Mouse (Mus musculus): ENCODE results near the gene Sulf2. TPM values are rescaled to one million over a fixed set of nuclear protein-coding genes. Genes with fewer than 3 reads are reported as not detected.

The Sulf2 gene
- total RNA-seq, 2 experiments from 2014 or later = 98.6 to 111 TPM

DNA sequence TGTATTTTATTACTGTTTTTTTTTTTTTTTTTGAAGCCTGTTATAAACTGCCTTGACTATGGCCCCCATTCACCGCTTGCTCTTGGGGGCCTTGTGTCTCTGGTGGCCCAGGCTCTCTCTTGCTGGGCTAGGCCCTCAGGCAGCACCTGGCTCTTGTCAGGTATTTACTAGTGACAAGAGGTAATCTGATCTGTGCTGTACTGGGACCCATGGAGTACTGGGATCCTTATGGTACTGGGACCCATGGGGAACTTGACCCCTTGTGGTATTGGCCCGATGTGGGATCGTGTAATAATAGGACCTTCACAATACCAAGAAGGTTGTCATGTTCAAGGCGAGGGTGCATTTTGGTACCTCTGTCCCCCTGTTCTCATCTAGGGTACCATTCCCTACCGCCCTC lies 4.9 kb downstream of the Sulf2 start:
- no peak for DNase-seq (ENCODE audit: low spot score in 2 of 2)

DNA sequence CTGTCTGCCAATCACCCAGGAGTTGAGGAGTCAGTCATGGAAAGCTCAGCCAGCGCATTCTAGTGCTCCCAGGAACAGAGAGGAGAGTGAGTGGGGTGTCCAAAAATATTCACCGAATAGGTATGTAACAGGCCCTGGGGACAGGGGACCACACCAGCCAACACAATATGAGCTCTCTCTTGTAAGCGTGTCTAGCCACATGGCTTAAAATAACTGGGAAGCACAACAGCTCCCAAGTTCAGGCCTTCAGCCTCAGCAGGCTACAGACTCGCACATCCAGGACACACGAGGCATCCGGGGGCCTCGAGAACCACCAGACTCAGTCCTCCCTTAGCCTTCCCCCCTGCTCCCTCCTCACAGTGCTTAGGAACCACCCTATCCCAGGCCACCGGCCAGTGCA lies 6.0 kb downstream of the Sulf2 start:
- DNase-seq (ENCODE audit: low spot score in 2 of 2) = no peak

DNA sequence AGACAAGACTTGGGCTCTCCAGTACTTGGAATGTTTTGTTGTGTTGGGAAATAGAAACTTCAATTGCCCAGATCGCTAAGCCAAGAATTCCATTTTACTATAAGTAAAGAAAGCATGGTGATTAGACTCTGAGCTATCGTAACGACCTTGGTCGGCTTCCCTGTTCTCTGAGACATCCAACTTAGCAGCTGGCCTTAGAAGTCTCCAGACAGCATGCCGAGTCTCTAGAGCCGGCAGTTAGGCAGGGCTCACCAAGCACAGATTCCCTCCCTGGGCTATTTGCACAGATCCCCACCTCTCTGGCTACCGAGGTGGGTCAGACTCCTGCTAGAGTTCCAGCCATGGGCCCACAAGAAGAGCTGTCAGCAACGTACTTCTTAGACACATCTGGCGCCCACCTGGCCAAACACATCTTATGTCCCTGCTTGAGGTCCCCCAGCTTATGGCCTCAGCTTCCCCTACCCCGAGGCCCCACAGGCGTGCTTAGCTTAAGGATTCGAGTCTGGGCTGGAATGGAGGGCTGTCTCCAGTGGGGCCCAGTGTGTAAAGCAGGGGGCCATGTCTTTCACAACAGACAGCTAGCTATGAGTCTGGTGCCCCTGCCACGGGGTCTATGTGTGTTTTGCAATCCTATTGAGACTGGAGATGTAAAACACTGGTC lies 6.7 kb downstream of the Sulf2 start:
- no peak for DNase-seq (ENCODE audit: low spot score in 2 of 2)

DNA sequence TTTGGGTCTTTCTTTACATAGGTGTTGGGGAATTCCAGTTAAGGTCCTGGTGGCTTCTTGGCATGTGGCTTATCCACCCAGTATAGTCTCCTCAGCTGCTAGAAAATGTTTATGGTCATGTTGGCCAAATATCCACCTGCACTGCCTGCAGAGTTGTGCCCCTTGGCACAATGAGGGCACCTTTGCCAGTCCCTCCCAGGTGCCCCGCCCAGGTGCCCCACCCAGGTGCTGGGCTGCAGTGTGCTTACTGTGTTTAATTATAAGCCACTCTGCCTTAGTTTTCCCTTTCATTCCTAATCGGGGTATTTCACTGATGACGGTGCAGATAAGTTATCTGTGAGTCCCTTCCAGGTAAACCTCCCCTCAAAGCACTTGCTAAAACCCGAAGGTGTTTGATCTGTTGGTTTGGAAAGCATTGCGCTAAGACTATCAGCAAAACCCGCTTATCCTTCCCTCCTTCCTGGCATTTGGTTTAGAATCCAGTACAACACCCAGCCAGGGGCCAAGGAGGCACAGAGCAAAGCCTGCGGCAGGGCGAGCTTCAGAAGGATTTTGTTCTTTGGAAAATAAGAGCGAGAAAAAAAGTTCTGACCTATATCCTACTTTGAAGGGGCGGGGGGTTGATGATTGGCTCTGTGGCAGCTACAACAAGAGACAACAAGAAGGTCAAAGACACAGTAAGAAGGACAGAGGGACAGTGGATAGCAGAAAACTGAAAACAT lies 7.4 kb downstream of the Sulf2 start:
- DNase-seq (ENCODE audit: low spot score in 2 of 2) = no peak

DNA sequence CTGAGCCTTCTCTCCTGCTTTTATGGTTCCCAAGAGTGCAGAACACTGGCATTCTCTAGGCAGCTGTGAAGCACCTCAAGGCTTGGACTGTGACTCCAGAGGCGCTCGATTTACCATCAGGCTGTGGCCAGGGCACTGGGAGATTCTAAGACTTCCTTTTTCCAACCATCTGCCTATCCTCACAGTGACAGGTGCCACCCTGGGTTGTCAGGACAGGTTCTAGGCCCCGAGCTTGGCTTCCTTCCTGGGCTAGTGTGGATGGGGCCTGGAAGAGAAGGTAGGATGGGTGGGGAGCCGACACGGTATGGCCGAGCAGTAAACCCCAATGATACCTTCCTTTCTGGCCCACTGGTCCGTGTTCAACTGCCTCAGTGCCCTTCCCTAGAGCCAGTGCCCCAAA lies 9.0 kb downstream of the Sulf2 start:
- no peak for DNase-seq (ENCODE audit: low spot score in 2 of 2)

DNA sequence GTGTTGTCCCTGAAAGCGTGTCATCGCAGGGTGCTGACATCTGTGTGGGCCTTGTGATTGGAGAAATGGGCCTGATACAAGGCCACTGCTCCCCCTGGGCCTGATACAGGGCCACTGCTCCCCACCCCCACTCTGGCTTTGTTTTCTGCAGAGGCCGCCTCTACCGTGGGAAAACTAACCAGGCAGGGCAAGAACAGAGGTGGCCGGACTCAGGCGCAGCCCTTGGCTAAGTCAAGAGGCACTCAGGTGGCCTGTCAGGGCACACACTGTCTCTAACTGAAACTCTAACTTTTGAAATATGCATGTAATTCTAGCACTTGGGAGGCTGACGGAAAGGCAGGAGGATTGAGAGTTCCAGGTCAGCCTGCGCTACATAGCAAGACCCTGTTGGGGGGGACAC lies 10.4 kb downstream of the Sulf2 start:
- DNase-seq (ENCODE audit: low spot score in 2 of 2) = no peak

DNA sequence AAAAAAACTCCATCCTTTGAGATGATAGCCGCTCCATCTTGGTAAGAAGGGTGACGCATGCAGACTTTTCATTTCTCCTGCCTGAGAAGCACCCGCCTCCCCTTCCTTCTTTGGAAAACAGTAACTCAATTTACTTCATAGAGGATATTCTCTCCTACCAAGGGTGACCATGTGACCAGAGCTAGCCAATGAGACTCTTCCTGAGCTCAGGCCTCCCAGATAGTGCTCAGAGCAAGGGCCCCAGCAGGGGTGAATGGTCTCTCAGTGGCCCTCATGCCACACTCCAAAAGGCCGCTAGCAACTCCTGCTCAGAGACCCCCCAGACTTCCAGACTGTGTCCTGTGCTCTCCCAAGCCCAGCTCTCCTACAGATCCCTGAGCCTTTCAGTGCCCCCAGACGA lies 11.6 kb downstream of the Sulf2 start:
- DNase-seq (ENCODE audit: low spot score in 2 of 2) = peak in 1 of 2 experiments; percentile 35

DNA sequence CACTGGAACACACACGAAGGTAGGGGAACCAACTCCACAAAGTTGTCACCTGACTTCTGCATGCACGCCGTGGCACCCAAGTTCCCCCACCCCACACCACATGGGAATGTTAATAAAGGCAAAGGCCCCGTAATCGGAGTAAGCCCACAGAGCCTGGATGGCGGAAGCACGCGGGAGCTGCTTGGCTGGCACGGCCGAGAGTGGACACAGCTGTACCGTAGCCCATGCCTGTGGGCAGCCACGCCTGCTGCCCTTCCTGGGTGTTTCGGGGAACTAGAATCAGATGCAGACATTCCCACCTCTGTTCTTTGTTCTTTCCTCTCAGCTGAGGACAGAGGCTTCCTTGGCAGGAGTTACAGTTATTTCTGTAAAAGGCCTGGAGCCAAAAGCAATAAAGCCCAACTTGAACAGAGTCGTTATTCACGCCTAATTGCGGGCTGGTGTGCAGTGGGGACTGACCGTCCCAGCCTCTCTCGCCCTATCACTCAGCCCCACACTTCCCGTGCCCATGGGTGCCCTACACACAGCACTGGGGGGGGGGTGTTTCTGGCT lies 12.8 kb downstream of the Sulf2 start:
- DNase-seq (ENCODE audit: low spot score in 2 of 2) = peak in 1 of 2 experiments; percentile 63

DNA sequence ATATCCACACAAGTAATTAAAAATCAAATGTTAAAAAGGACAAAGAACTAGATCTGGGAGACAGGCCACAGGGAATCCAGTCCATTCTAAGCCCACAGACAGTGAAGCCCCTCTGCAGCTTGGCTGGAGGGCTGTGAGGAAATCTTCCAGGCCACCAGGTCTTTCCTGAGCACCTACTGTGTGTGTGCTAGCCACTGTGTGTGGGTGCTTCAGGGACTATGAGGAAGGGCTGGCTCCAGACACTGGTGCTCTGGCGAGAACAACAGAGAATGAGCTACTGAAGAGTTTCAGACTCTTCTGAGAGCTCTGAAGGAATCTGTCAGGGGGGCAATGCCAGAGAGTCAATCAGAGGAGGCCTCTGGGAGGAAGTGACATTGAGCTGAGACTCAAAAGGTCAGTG lies 13.6 kb downstream of the Sulf2 start:
- no peak for DNase-seq (ENCODE audit: low spot score in 2 of 2)

DNA sequence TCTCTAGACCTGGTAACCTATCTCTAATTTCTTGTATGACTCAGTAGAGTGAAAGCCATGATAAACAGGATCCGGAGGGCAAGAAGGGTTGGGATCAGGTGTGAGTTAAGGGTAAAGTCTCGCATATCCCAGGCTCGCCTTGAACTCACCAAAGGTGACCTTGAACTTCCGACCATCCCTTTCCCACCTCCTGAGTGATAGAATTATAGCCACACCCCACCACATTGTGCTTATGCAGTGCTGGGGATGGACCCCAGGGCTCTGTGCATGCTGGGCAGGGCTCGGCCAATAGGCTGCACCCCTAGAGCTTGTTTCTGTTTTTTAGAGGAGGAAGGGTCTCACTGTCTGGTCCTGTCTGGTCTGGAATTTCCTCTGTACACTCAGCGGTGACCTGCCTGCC lies 14.4 kb downstream of the Sulf2 start:
- no peak for DNase-seq (ENCODE audit: low spot score in 2 of 2)

DNA sequence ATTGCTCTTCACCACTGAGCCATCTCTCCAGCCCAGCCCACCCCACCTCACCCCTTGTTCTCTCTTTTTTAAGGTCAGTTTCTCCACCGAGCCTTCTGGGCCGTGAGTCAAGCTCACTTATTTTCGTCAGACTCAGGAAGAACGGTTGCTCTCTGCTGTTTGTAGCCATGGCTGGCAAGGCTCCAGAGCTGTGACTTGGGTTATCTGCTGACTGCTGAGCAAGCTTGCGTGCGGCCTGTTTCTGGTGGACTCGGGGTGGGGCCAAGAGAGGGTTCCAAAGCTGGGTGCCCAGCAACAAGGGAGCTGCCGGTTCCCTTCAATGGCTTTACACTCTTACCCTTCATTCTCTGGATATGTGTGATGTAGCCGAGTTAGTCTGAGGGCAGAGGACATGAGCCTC lies 15.0 kb downstream of the Sulf2 start:
- peak in 1 of 2 experiments; percentile 51 for DNase-seq (ENCODE audit: low spot score in 2 of 2)

DNA sequence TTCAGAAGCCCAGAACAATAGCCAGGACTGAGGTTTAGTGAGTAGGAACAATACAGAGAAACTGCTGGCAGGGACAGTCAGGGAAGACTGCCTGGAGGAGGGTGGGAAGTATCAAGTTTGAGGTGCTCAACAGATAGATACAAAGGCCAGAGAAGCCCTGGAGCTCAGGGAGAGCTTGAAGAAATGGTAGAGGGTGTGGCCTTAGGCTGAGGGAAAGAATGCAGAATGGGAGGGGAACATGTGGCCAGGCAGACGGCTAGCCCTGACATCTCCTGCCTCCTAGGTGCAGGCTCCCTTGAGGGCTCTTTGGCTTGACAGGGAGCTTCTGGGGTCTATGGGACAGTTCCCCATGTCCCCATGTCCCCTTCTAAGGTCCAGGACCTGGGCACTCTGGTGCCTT lies 17.2 kb downstream of the Sulf2 start:
- no peak for DNase-seq (ENCODE audit: low spot score in 2 of 2)

DNA sequence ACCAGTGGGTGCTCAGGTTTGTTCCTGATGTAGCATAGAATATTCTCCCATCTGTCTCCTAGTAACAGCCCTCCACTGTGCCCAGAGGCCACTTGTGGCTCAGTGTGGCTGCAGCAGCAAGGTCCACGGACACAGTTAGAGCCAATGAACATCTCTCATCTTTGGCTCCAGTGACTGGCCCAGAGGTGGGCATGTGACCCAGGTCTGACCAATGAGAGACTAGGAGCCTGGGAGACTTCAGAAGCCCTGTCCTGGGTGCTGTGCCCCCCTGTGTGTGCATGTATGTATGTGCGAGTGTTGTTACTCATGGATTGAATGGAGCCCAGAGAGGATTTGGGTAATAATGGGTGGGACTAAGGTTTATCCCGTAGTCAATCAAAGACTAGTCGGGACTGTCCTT lies 18.0 kb downstream of the Sulf2 start:
- DNase-seq (ENCODE audit: low spot score in 2 of 2) = no peak

DNA sequence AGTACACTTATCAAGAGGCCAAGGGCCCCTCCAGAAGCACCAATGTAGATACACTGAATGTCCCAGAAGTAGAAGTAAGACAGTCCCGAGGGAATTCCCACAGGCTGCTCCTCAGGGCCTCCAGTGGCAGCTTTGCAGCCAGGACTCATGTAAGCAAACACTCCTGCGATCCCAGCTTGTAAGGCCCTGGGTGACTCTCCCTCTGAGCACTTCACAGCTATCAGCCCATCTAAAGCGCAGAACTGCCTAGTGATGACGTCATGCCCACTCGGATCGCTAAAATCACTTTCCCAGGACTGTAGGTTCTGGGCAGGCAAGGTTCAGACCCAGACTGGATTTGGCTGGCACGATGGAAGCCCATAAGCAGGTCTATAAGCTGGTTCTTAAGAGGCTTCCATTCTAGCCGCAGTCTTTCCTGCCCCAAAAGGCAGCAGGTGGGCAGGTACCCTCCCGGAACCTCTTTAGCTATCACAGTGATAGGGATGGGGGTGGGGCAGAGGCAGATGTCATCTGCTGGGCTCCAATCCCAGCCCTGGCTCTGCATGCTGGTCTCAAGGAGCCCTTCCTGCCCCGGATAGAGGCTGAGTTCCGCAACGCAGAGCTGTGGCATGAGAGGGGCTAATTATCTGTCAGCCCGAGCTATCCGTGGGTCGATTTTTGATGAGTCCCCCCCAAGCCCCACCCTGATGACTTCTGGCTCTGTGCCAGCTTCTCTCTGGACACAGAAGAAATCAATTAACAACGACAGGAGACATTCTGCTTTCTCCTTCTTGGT lies 19.6 kb downstream of the Sulf2 start:
- DNase-seq (ENCODE audit: low spot score in 2 of 2) = no peak

DNA sequence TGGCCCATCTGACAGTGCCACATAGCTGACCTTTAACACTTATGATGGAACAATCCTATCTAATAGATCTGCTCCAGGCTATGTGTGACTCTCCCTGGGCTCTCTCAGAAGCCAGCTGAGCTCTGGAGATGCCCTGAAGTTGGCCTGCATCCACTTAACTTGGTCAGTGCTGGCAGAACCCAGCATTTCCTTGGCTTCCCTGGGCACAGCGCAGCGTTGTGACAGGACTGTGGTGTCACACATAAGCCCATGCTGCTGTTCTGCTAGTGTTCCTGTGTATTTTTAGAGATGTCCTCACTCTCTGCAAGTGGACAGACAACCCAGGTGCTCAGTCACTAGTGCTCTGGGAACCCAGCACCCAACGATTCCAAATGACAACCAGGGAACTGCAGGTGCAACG lies 26.7 kb downstream of the Sulf2 start:
- no peak for DNase-seq (ENCODE audit: low spot score in 2 of 2)

DNA sequence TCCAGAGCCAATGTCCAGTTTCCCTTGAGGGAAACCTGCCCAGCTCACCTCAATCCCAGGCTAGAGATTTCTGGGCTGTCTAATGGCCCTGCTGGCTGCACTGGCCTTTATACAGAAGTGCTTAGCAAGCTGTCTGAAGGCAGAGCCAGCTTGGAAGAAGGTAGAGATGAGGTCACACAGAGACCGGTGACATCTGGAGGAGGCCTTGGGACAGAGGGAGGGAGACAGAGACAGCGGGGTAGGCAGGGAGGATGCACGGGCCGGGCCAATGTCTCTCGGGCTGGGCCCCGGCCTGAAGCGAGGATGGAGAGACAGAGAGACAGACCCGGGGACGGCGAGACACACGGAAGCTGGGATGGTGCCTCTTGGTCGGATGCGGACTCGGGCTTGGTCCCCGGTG lies 27.4 kb downstream of the Sulf2 start:
- no peak for DNase-seq (ENCODE audit: low spot score in 2 of 2)

DNA sequence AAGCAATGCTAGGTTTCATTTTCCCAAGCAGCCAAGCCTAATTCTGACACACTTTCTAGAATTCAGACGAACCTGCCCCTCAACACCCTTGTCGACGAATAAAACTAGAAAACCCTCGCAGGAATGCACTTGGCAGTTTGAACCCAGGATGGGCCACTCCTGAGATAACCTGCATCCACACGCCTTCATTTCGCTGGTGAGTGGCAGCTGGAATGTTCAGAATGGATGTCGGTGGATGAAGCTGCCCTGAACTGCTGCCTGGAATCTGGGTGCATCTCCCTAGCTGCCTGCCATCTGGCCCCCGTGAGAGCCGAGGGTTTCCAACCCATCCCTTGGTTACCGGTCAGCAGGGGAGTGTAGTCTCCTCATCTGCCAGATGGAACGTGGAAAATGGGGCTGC lies 29.1 kb downstream of the Sulf2 start:
- no peak for DNase-seq (ENCODE audit: low spot score in 2 of 2)

DNA sequence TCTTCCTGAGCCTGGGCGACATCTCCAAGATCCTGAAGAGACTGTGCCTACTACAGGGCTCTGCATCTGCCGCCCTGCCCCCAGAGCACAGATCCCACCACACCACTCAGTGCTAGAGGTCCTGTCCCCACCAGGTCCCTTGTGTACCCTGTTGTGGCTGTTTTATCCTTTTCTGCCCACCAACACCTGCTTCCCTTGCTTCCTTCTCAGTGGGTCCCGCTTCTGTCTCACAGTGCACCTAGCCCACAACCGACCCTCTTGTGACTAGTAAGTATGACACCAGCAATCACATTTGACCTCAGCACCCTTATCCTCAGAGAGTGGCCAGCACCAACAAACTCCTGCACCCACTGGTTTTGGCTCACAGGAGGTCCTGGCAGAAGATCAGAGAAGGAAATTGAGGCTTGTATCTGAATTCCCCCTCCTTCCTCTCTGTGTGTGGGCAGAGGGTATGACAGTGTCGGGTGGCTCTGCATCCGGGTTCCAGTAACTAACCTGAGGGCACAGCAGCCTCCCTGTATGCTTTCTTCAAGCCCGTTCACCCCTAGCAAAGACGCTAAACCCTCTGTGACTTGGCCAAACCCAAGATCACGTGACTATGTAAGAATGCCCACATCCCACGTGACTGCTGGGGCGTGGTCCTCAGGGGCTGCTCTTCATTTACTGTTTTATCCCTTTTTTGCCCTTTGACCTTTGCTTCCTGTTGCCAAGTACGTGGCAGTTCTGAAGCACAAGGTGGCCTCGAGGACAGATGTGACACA lies 29.8 kb downstream of the Sulf2 start:
- no peak for DNase-seq (ENCODE audit: low spot score in 2 of 2)

DNA sequence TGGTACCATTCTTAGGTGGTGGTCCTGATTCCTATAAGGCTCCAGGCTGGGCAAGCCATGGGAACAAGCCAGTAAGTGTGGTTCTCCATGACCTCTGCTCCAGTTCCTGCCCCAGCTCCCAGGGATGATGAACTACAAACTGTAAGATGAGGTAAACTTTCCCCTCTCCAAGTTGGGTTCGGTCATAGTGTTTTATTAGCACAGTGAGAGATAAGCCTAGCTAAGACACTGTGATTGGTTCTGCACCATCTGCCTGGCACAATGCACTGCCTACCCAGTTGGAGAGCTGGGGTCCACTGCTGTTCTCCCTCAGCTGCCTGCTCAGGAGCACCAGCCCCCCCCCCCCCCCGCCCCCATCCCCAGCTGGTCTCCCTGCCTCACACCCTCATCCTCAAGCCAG lies 30.4 kb downstream of the Sulf2 start:
- DNase-seq (ENCODE audit: low spot score in 2 of 2) = no peak

DNA sequence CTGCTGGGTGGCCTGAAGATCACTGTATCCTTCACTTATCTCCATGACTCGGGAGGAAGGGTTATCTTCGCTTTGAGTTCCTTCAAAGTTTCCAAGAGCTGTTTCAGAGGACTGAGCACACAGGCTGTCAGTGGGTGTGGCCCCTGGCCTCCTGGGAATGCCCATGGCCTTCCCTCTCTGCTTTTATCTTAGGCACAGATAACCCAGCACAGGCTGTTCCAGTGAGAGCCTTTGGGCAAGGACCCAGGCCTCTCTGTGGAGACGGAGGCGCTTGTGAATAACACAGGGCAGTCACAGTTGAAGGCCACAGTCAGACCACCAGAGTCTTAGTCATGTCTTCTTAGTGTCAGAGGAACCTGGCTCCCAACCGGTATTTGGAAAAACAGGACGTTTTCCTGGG lies 32.7 kb downstream of the Sulf2 start:
- DNase-seq (ENCODE audit: low spot score in 2 of 2) = no peak

DNA sequence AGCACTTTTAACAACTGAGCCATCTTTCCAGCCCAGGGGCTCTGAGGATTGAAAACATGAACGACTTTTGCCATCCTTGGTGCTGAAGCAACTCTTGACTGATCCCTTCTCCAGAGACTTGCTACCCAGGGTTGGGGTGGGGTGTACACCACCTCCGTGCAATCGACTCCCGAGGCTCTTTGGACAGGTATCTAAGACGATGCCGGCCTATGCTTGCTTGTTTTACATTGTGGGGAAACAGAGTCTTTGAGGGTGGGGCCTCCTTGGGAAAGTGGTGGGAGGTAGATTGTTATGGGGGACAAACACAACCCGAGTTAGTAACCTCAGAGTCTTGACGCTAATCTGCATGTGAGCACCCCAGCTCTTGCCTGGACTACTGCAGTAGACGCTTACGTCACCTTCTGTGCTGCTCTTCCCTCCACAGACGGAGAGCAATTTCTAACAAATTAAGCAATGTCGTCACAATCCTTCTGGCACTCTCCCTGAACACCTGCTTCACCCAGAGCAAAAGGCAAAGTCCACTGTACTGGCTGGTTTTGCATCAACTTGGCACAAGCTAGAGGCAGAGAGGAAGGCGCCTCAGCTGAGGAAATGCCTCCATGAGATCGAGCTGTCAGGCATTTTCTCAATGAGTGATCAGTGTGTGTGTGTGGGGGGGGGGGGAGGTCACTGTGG lies 33.6 kb downstream of the Sulf2 start:
- DNase-seq (ENCODE audit: low spot score in 2 of 2) = no peak
